Mouse (Mus musculus) cerebellum, adult 2 months (tissue): ENCODE results near the gene St6galnac4.
A peak's percentile ranks its signal among the peaks of the same experiment; 100 is the strongest.

Experiments used
- CTCF ChIP-seq: fragments of 200-500 bp; IDR thresholded peaks from 2 replicates; pipeline ENCODE4 v1.5.1; 2011; ENCODE audit warnings: low read depth, mild to moderate bottlenecking, control low read depth, low read length, moderate library complexity, borderline replicate concordance; ENCODE audit not compliant: insufficient read depth
- POLR2A ChIP-seq: fragments of 200-500 bp; IDR thresholded peaks from 2 replicates; pipeline ENCODE4 v1.6.1; 2011; ENCODE audit warnings: low read length, control low read depth, borderline replicate concordance; ENCODE audit not compliant: insufficient read depth

GRCm38 (mm10) chr2:32625212-32625872, 38.4 kb downstream of the St6galnac4 start:
- TF ChIP-seq CTCF, result peak; percentile 8; the same call in 1 of the 2 replicates
- peak; percentile 99 for TF ChIP-seq POLR2A
